Mouse (Mus musculus) midbrain, embryonic 14.5 days (tissue): ENCODE measurements around the gene Stard10. TPM values are rescaled to one million over a fixed set of nuclear protein-coding genes. Genes with fewer than 3 reads are reported as not detected.

Experiments used
- ATAC-seq: fragments of 200-750 bp; cut with Nextera tagmentation; 2 replicates; pipeline ENCODE4 v1.8.0; 2017; ENCODE audit warnings: moderate number of reproducible peaks, moderate library complexity; ENCODE audit not compliant: low FRiP score, low TSS enrichment
- DNase-seq: peaks from one replicate; pipeline ENCODE4 v3.0.0-alpha.2; 2015
- H3K27ac ChIP-seq: fragments of 300-500 bp; sonication (generic); replicated peaks from 2 replicates; pipeline ENCODE4 v1.5.1; 2014; ENCODE audit warnings: mild to moderate bottlenecking, low read depth, low read length, moderate library complexity
- H3K27me3 ChIP-seq: fragments of 300-500 bp; sonication (generic); 2 replicates; pipeline ENCODE4 v1.6.1; 2014; ENCODE audit warnings: low read length, control low read depth, mixed read lengths; ENCODE audit not compliant: control insufficient read depth, insufficient read depth
- H3K36me3 ChIP-seq: fragments of 300-500 bp; sonication (generic); 2 replicates; pipeline ENCODE4 v1.6.1; 2014; ENCODE audit warnings: low read length, control low read depth; ENCODE audit not compliant: control insufficient read depth, insufficient read depth
- H3K4me1 ChIP-seq: fragments of 300-500 bp; sonication (generic); 2 replicates; pipeline ENCODE4 v1.6.1; 2014; ENCODE audit warnings: mild to moderate bottlenecking, antibody characterized with exemption, low read length, control low read depth; ENCODE audit not compliant: control insufficient read depth, insufficient read depth
- H3K4me2 ChIP-seq: fragments of 300-500 bp; sonication (generic); 2 replicates; pipeline ENCODE4 v1.6.1; 2014; ENCODE audit warnings: mild to moderate bottlenecking, low read length, moderate library complexity
- H3K4me3 ChIP-seq: fragments of 300-500 bp; sonication (generic); replicated peaks from 2 replicates; pipeline ENCODE4 v1.5.1; 2014; ENCODE audit warnings: low read depth, low read length
- H3K9ac ChIP-seq: fragments of 300-500 bp; sonication (generic); replicated peaks from 2 replicates; pipeline ENCODE4 v1.6.1; 2014; ENCODE audit warnings: mild to moderate bottlenecking, low read length, moderate library complexity
- H3K9me3 ChIP-seq: fragments of 300-500 bp; sonication (generic); 2 replicates; pipeline ENCODE4 v1.6.1; 2016; ENCODE audit warnings: low read length, control low read depth, mixed read lengths; ENCODE audit not compliant: control insufficient read depth
- WGBS: fragments of 180-500 bp; shearing (Covaris S2); extraction: QIAGEN DNeasy Blood & Tissue Kit; methylation state at CpG from one replicate; pipeline ENCODE4 v1.1.7; 2014; 5-methylcytosine and 5-hydroxymethylcytosine counted together
- polyA plus RNA-seq: library from polyadenylated mRNA; unstranded; fragments of >200 nt; fragmentation: Nextera tagmentation; extraction: Ambion mirVana; gene quantifications from 2 replicates; pipeline ENCODE4 v1.2.1, GENCODE M21; 2014

Stard10 gene
- polyA plus RNA-seq, 1 experiment from 2014 or later, result 8.8 TPM

DNA sequence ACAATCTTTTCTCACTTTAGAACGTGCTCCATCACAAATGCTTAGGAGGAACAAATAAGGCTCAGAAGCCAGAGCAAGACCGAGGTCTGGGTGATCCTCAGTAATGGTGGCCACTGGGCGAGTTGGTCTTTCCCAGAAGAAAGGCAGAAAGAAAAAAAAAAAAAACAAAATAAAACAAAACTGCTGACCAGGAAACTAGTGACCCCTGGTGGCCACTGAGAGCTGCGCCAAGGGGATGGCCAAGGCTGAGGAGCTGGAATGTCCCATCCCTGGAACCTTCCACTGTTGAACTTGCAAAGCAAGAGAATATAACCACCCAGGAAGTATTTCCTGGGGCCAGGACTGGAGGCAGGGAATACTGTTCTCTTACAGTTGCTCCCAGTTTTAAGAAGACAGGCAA, 28.4 kb upstream of the Stard10 start:
- Histone ChIP-seq H3K36me3 (peaks cover 35% of the 10 kb centered on the region), H3K27ac (no peak overlapping the region), H3K4me1 (no peaks in the 10 kb centered on the region), H3K4me3 (no peak overlapping the region), H3K9ac (no peak overlapping the region), H3K27me3 (no peaks in the 10 kb centered on the region), H3K4me2 (no peak overlapping the region), H3K9me3 (no peaks in the 10 kb centered on the region)
- WGBS, result 38% methylated on average over 4 of the region's 4 CpGs
- DNase-seq (peak; percentile 80), ATAC-seq (peak; percentile 48; the same call in 1 of the 2 replicates)

DNA sequence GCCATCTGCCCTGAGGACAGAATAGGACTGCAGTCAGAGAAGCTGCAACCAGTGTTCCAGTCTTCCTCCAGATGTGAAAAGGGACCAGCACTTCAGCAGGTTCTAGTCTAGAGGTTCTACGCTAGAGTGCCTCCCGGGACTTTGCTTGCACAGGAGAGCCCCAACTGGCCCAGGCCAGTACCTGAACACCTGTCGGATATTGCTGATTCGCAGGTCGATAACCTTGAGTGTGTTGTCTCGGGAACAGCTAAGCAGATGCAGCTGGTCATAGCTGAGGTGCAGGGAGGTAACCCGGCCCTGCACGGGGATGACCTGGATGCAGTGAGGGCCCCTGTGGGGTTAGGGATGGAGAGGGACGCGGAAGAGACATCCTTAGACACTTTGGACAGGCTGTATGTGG, 26.5 kb upstream of the Stard10 start:
- Histone ChIP-seq H3K9me3 (no peaks in the 10 kb centered on the region), H3K27me3 (no peaks in the 10 kb centered on the region), H3K36me3 (peaks cover 21% of the 10 kb centered on the region; the same call in 1 of the 2 replicates), H3K4me1 (no peaks in the 10 kb centered on the region), H3K9ac (no peak overlapping the region), H3K4me2 (no peak overlapping the region), H3K27ac (no peak overlapping the region), H3K4me3 (no peak overlapping the region)
- DNase-seq (no peak), ATAC-seq (no peak)
- 92% methylated on average over 10 of the region's 10 CpGs for WGBS

DNA sequence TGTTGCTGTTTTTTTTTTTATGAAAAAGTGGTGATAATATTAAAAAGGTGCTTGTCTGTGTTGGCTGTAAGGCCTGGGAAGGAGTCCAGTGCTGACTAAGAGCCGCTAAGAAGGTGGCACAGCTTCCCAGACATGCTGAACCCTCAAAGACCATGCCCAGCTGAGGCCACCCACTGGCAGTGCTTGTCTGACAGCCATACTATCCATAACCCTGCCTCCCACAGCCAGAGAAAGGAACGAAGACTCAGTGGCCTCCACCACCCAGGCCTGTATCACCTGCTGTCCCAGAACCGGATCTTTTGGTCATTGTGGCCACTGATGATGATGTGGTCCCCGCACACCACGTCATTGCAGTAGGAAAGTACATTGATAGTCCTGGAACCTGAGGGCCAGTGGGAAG, 25.7 kb upstream of the Stard10 start:
- Histone ChIP-seq H3K9me3 (no peaks in the 10 kb centered on the region), H3K4me2 (no peak overlapping the region), H3K36me3 (peaks cover 14% of the 10 kb centered on the region; the same call in 1 of the 2 replicates), H3K27me3 (no peaks in the 10 kb centered on the region), H3K27ac (no peak overlapping the region), H3K9ac (no peak overlapping the region), H3K4me1 (no peaks in the 10 kb centered on the region), H3K4me3 (no peak overlapping the region)
- no peak for ATAC-seq
- no peak for DNase-seq
- WGBS, result 87% methylated on average over 5 of the region's 5 CpGs

- 90% methylated on average over 8 of the region's 8 CpGs for WGBS
- no peak for DNase-seq
- ATAC-seq, result no peak
Measured at GRCm38 (mm10) chr7:101291641-101292040, 25.2 kb upstream of the Stard10 start.

GRCm38 (mm10) chr7:101292086-101292485, 24.8 kb upstream of the Stard10 start:
- H3K36me3 ChIP-seq, result peaks cover 8% of the 10 kb centered on the region; the same call in 1 of the 2 replicates
- WGBS, result 79% methylated on average over 4 of the region's 4 CpGs
- no peak for ATAC-seq
- no peak overlapping the region for H3K9ac ChIP-seq
- H3K27ac ChIP-seq, result no peak overlapping the region
- H3K9me3 ChIP-seq, result no peaks in the 10 kb centered on the region
- H3K4me2 ChIP-seq, result no peak overlapping the region
- no peak for DNase-seq
- H3K4me1 ChIP-seq, result peaks cover 3% of the 10 kb centered on the region; the same call in 1 of the 2 replicates
- no peak overlapping the region for H3K4me3 ChIP-seq
- no peaks in the 10 kb centered on the region for H3K27me3 ChIP-seq

More at GRCm38 (mm10) chr7:101291641-101292040, 25.2 kb upstream of the Stard10 start:
- Histone ChIP-seq H3K36me3 (peaks cover 10% of the 10 kb centered on the region; the same call in 1 of the 2 replicates), H3K9me3 (no peaks in the 10 kb centered on the region), H3K4me2 (no peak overlapping the region), H3K27me3 (no peaks in the 10 kb centered on the region), H3K4me3 (no peak overlapping the region), H3K4me1 (no peaks in the 10 kb centered on the region), H3K27ac (no peak overlapping the region), H3K9ac (no peak overlapping the region)

GRCm38 (mm10) chr7:101292696-101293095, 24.2 kb upstream of the Stard10 start:
- Histone ChIP-seq H3K27me3 (no peaks in the 10 kb centered on the region), H3K9ac (no peak overlapping the region), H3K36me3 (peaks cover 8% of the 10 kb centered on the region; the same call in 1 of the 2 replicates), H3K4me2 (no peak overlapping the region), H3K9me3 (no peaks in the 10 kb centered on the region), H3K4me1 (peaks cover 3% of the 10 kb centered on the region; the same call in 1 of the 2 replicates), H3K27ac (no peak overlapping the region), H3K4me3 (no peak overlapping the region)
- 100% methylated on average over 1 of the region's 1 CpGs for WGBS
- no peak for DNase-seq
- no peak for ATAC-seq

- peaks cover 6% of the 10 kb centered on the region; the same call in 1 of the 2 replicates for H3K36me3 ChIP-seq
- H3K4me1 ChIP-seq, result peaks cover 3% of the 10 kb centered on the region; the same call in 1 of the 2 replicates
- H3K27ac ChIP-seq, result no peak overlapping the region
- H3K9ac ChIP-seq, result no peak overlapping the region
- ATAC-seq, result no peak
- no peak overlapping the region for H3K4me3 ChIP-seq
- 76% methylated on average over 4 of the region's 4 CpGs for WGBS
- no peaks in the 10 kb centered on the region for H3K9me3 ChIP-seq
- no peaks in the 10 kb centered on the region for H3K27me3 ChIP-seq
- no peak for DNase-seq
- no peak overlapping the region for H3K4me2 ChIP-seq
Measured at GRCm38 (mm10) chr7:101293138-101293537, 23.7 kb upstream of the Stard10 start.

DNA sequence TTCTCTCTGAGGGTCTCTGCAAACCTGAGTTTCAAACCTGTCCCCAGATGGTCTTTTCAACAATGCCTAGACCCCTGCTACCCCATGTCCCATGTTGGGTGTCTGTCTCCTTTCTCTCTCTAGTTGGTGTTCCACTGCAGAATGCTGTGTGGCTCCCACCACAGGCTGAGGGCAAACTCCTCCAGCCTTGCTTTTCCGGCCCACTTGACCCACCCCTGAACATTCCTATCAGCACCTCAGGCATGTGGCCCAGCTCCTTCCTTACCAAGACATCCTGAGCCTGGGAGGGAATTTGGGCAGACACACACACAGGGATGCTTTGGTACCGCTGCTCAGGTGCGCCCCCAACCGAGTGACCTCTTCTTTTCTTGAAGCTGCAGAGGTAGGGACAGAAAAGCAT, 23.3 kb upstream of the Stard10 start:
- no peaks in the 10 kb centered on the region for H3K9me3 ChIP-seq
- ATAC-seq (no peak), DNase-seq (no peak)
- H3K4me2 ChIP-seq, result no peak overlapping the region
- H3K36me3 ChIP-seq, result peaks cover 6% of the 10 kb centered on the region; the same call in 1 of the 2 replicates
- no peak overlapping the region for H3K4me3 ChIP-seq
- WGBS, result 62% methylated on average over 4 of the region's 4 CpGs
- H3K4me1 ChIP-seq, result peaks cover 3% of the 10 kb centered on the region; the same call in 1 of the 2 replicates
- H3K9ac ChIP-seq, result no peak overlapping the region
- H3K27me3 ChIP-seq, result no peaks in the 10 kb centered on the region
- H3K27ac ChIP-seq, result no peak overlapping the region

GRCm38 (mm10) chr7:101295438-101295837, 21.4 kb upstream of the Stard10 start:
- Histone ChIP-seq H3K27ac (no peak overlapping the region), H3K9me3 (no peaks in the 10 kb centered on the region), H3K36me3 (peaks cover 3% of the 10 kb centered on the region; the same call in 1 of the 2 replicates), H3K27me3 (peaks cover 10% of the 10 kb centered on the region; the same call in 1 of the 2 replicates), H3K4me3 (no peak overlapping the region), H3K9ac (no peak overlapping the region), H3K4me2 (no peak overlapping the region), H3K4me1 (peaks cover 3% of the 10 kb centered on the region; the same call in 1 of the 2 replicates)
- WGBS, result 52% methylated on average over 1 of the region's 1 CpGs
- DNase-seq, result no peak
- ATAC-seq, result no peak
